Mouse (Mus musculus) midbrain, embryonic 15.5 days (tissue): ENCODE measurements around the gene Myo15b. TPM values are rescaled to one million over a fixed set of nuclear protein-coding genes. Genes with fewer than 3 reads are reported as not detected.

Experiments used
- ATAC-seq: fragments of 200-750 bp; cut with Nextera tagmentation; replicated peaks from 2 replicates; pipeline ENCODE4 v1.8.0; 2017; ENCODE audit warnings: moderate TSS enrichment
- H3K27ac ChIP-seq: fragments of 300-500 bp; sonication (generic); 2 replicates; pipeline ENCODE4 v1.5.1; 2015; ENCODE audit warnings: mild to moderate bottlenecking, inconsistent platforms
- H3K27me3 ChIP-seq: fragments of 300-500 bp; sonication (generic); replicated peaks from 2 replicates; pipeline ENCODE4 v1.6.1; 2015; ENCODE audit warnings: inconsistent platforms
- H3K36me3 ChIP-seq: fragments of 300-500 bp; sonication (generic); replicated peaks from 2 replicates; pipeline ENCODE4 v1.6.1; 2015; ENCODE audit warnings: inconsistent platforms
- H3K4me1 ChIP-seq: fragments of 300-500 bp; sonication (generic); 2 replicates; pipeline ENCODE4 v1.6.1; 2015; ENCODE audit warnings: inconsistent platforms
- H3K4me2 ChIP-seq: fragments of 300-500 bp; sonication (generic); 2 replicates; pipeline ENCODE4 v1.6.1; 2015; ENCODE audit warnings: inconsistent platforms, mild to moderate bottlenecking, moderate library complexity
- H3K4me3 ChIP-seq: fragments of 300-500 bp; sonication (generic); 2 replicates; pipeline ENCODE4 v1.5.1; 2015; ENCODE audit warnings: mild to moderate bottlenecking, inconsistent platforms
- H3K9ac ChIP-seq: fragments of 300-500 bp; sonication (generic); 2 replicates; pipeline ENCODE4 v1.6.1; 2015; ENCODE audit warnings: mild to moderate bottlenecking, inconsistent platforms
- H3K9me3 ChIP-seq: fragments of 300-500 bp; sonication (generic); 2 replicates; pipeline ENCODE4 v1.6.1; 2016; ENCODE audit warnings: inconsistent platforms
- WGBS: fragments of 180-500 bp; shearing (Covaris S2); methylation state at CpG from one replicate; pipeline ENCODE4 v1.1.7; 2015; ENCODE audit warnings: mixed read lengths; 5-methylcytosine and 5-hydroxymethylcytosine counted together
- polyA plus RNA-seq: library from polyadenylated mRNA; unstranded; fragments of >200 nt; fragmentation: Nextera tagmentation; extraction: Ambion mirVana; gene quantifications from 2 replicates; pipeline ENCODE4 v1.2.1, GENCODE M21; 2015

Myo15b gene
- polyA plus RNA-seq, 1 experiment from 2014 or later: 0.10 TPM

DNA sequence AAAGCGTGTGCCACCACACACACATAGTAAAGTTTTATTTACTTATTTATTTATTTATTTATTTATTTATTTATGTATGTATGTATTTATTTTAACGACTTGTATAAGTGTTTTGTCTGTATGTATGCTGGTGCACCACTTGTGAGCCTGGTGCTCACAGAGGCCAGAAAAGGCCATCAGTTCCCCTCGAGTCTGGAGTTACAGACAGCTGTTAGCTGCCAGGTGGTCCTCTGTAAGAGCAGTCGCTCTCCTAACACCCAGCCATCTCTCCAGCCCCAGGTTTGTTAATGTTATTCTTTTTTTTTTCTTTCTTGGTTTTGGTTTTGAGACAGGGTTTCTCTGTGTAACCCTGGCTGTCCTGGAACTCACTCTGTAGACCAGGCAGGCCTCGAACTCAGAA, 60.4 kb downstream of the Myo15b start:
- peaks cover 17% of the 10 kb centered on the region for H3K36me3 ChIP-seq
- no peak overlapping the region for H3K9ac ChIP-seq

DNA sequence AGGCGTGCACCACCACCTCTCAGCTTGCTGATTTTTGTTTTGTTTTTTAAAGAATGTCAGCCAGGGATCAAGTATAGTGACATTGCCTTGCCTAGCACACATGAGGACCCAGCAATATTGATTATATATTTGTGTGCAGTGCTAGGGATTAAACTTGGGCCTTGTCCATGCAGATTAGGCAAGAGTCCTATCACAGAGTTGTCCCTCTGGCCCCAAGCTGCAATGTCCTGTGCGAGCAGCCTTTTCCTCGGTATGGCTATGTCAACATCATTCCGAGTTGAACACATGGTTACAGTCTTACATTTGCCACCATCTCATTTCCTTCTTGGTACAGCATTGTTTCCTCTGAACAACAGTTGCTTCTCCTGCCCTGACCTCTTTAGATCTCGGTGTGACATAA, 60.9 kb downstream of the Myo15b start:
- no peak for ATAC-seq

More for the DNA sequence above, 60.4 kb downstream of the Myo15b start:
- H3K4me3 ChIP-seq: no peak overlapping the region
- no peaks in the 10 kb centered on the region for H3K9me3 ChIP-seq
- H3K4me2 ChIP-seq: no peak overlapping the region
- no peaks in the 10 kb centered on the region for H3K27me3 ChIP-seq
- no peaks in the 10 kb centered on the region for H3K4me1 ChIP-seq
- H3K27ac ChIP-seq: no peak overlapping the region
- WGBS: 91% methylated on average over 5 of the region's 5 CpGs
- ATAC-seq: no peak

DNA sequence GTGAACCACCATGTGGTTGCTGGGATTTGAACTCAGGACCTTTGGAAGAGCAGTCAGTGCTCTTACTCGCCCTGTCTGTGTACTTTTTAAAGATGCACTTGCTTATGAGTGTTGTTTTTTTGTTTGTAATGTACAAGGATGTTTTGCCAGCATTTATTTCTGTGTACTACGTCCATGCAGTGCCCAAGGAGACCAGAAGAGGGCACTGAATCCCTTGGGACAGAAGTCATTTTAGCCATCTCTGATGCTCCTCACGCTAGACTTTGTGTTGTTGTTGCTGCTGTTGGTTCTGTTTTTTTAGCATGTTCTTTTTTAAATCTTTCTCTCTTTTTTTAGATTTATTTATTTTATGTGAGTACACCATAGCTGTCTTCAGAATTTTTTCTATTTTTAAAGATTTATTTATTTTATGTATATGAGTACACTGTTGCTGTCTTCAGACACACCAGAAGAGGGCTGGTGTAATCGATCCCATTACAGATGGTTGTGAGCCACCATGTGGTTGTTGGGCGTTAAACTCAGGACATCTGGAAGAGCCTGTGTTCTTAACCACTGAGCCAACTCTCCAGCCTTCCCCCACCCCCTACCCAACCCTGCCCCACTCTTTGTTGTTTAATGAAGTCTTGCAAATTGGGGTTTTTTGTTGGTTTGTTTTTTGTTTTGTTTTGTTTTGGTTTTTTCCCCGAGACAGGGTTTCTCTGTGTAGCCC, 62.1 kb downstream of the Myo15b start:
- H3K27ac ChIP-seq: no peak overlapping the region
- H3K4me1 ChIP-seq: no peaks in the 10 kb centered on the region
- H3K27me3 ChIP-seq: no peaks in the 10 kb centered on the region
- WGBS: 41% methylated on average over 6 of the region's 6 CpGs
- H3K4me2 ChIP-seq: no peak overlapping the region
- no peak overlapping the region for H3K4me3 ChIP-seq
- H3K9me3 ChIP-seq: no peaks in the 10 kb centered on the region
- ATAC-seq: no peak
- peaks cover 20% of the 10 kb centered on the region for H3K36me3 ChIP-seq
- H3K9ac ChIP-seq: no peak overlapping the region

More for the DNA sequence above, 60.9 kb downstream of the Myo15b start:
- H3K36me3 ChIP-seq: peaks cover 20% of the 10 kb centered on the region
- 95% methylated on average over 5 of the region's 5 CpGs for WGBS
- no peaks in the 10 kb centered on the region for H3K27me3 ChIP-seq
- no peak overlapping the region for H3K4me3 ChIP-seq
- H3K9ac ChIP-seq: no peak overlapping the region
- H3K4me1 ChIP-seq: no peaks in the 10 kb centered on the region
- H3K27ac ChIP-seq: no peak overlapping the region
- no peaks in the 10 kb centered on the region for H3K9me3 ChIP-seq
- no peak overlapping the region for H3K4me2 ChIP-seq

DNA sequence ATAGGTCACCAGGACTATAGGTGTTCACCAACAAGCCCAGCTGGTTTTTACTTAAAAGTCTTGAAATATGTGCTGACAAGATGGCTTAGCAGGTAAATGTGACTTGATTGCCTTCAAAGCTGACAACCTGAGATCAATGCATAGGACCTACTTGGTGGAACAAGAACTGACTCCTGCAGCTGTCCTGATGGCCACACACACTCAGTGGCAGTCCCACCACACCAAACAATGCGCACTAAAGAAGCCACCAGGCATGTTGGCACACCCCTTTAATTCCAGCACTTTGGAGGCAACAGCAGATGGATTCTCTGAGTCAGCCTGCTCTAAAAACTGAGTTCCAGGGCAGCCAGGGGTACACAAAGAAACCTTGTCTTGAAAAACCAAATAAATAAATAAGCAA, 63.8 kb downstream of the Myo15b start:
- no peak for ATAC-seq
- Histone ChIP-seq H3K4me3 (no peak overlapping the region), H3K4me2 (no peak overlapping the region), H3K9ac (no peak overlapping the region), H3K9me3 (no peaks in the 10 kb centered on the region), H3K36me3 (peaks cover 13% of the 10 kb centered on the region; the same call in 1 of the 2 replicates), H3K4me1 (no peaks in the 10 kb centered on the region), H3K27me3 (no peaks in the 10 kb centered on the region), H3K27ac (no peak overlapping the region)
- 95% methylated on average over 1 of the region's 1 CpGs for WGBS

DNA sequence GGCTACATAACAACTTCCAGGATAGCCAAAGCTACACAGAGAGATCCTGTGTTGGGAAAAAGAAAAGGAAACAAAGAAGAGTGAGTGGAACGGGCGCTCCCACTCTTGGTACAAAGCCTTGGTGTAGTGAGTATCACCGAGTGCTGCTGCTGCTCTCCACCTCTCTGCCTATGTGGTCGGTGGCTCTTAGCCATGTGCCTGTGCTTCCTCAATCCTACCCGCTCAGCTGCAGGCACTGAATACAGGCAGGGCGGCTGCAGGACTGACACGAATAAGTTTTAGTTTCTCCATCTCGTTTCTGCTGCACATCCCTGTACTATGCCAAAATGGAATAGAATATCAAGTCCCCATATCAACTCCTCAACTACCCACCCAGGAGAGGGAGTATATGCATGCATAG, 70.8 kb downstream of the Myo15b start:
- Histone ChIP-seq H3K4me2 (no peak overlapping the region), H3K36me3 (peaks cover 10% of the 10 kb centered on the region; the same call in 1 of the 2 replicates), H3K27me3 (no peaks in the 10 kb centered on the region), H3K4me1 (peaks cover 18% of the 10 kb centered on the region), H3K9me3 (no peaks in the 10 kb centered on the region), H3K27ac (no peak overlapping the region), H3K4me3 (no peak overlapping the region), H3K9ac (no peak overlapping the region)
- no peak for ATAC-seq
- WGBS: 94% methylated on average over 8 of the region's 8 CpGs

DNA sequence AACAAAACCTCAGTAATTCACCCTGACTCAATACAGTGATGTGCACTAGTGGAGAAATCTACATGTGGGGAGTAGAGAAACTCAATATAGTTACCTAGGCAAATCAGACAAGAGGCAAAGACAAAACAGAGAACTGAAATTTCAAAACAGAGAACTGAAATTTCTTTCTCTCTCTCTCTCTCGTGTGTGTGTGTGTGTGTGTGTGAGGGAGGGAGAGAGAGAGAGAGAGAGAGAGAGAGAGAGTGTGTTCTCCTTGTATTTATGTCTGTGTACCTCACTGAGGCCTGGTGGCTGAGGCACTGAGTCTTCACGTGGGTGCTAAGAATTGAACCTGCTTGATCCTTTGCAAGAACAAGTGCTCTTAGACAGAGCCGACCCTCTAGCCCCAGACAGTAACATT, 71.6 kb downstream of the Myo15b start:
- H3K4me2 ChIP-seq: no peak overlapping the region
- H3K4me1 ChIP-seq: peaks cover 26% of the 10 kb centered on the region
- ATAC-seq: no peak
- 85% methylated on average over 3 of the region's 3 CpGs for WGBS
- no peak overlapping the region for H3K27ac ChIP-seq
- no peaks in the 10 kb centered on the region for H3K27me3 ChIP-seq
- peaks cover 10% of the 10 kb centered on the region; the same call in 1 of the 2 replicates for H3K36me3 ChIP-seq
- no peak overlapping the region for H3K4me3 ChIP-seq
- H3K9me3 ChIP-seq: no peaks in the 10 kb centered on the region
- H3K9ac ChIP-seq: no peak overlapping the region

DNA sequence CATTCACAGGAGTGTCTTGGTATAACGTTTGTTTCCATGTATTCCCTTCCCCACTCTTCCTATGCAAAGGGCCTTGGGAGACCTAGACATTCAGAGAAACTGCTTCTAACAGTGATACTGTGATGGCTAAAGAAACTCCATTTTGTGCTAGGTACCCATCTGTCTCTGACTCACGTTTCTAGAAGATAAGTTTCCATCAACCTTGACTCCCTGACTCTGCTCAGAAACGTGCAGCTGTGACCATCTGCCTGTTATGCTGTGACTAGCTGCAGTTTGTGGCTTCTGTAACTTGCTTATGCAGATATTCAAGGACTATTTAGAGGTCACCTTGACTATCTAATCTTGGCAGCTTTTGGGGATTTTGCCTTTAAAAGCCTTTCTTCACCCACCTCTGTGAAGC, 73.0 kb downstream of the Myo15b start:
- Histone ChIP-seq H3K27ac (no peak overlapping the region), H3K36me3 (peaks cover 15% of the 10 kb centered on the region), H3K4me2 (no peak overlapping the region), H3K9me3 (no peaks in the 10 kb centered on the region), H3K4me1 (peaks cover 31% of the 10 kb centered on the region), H3K4me3 (no peak overlapping the region), H3K9ac (no peak overlapping the region), H3K27me3 (no peaks in the 10 kb centered on the region)
- WGBS: 77% methylated on average over 3 of the region's 3 CpGs
- no peak for ATAC-seq

DNA sequence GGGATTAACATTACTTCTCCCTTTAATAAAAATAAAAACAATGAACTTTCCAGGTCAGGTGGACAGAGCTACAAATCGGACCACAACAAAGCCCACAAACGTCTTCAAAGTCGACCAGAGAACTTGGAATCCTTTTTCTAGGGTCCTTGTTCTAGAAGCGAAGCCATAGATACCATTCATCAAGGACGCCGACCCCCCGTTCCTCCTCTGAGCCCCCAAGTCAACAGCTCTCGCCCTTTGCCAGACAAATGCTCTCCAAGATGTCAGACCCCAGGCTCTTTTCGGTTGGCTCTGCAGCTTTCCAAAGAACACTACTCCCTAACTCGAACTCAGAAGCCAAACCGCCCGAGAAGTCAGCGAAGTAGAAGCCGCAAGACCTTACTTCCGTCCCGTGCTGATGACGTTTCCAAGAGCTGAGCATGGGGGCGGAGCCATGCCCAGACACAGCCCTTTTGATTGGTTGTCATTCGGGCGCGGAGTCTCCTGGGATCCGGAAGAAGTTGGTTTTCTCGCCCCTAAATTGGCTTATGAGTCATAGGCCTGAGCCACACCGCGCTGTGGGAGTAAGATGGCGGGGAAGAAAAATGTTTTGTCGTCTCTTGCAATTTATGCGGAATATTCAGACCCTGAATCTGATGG, 75.0 kb downstream of the Myo15b start, which contains the start of the genes Sap30bp and Recql5:
TSS of gene Sap30bp (plus strand) at position 175 of the 639 bp plus-strand sequence.
TSS of gene Recql5 (minus strand) at position 370 of the 639 bp plus-strand sequence.
- Histone ChIP-seq H3K9me3 (no peaks in the 10 kb centered on the region), H3K27ac (peak within 1 kb of the TSS; percentile 75), H3K9ac (peak within 1 kb of the TSS; percentile 81), H3K4me1 (peaks cover 31% of the 10 kb centered on the region), H3K4me3 (peak within 1 kb of the TSS; percentile 86), H3K27me3 (no peaks in the 10 kb centered on the region), H3K4me2 (peak within 1 kb of the TSS; percentile 85), H3K36me3 (peaks cover 21% of the 10 kb centered on the region)
- WGBS: under 1% methylated on average over 28 of the region's 28 CpGs
- peak; percentile 99 for ATAC-seq

DNA sequence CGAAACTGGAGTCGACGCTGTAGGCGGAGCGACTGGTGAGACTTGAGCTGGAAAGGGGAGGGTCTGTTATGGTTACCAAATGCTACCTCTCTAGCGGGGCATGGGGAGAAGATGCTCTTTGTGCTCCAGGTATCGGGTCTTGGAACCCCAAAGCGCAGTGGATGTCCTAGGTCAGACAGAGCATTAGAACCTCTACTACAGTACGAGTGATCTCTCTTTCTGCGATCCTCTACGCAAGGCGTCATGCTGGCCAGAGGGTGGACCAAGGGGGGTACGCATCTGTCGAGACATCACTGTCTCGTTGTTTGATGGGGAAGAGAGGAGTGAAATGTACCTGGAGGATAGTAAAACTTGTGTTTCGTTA, 75.5 kb downstream of the Myo15b start:
- H3K4me2 ChIP-seq: peak overlapping the region; percentile 85
- peak overlapping the region; percentile 86 for H3K4me3 ChIP-seq
- H3K9ac ChIP-seq: peak overlapping the region; percentile 81
- peaks cover 20% of the 10 kb centered on the region for H3K36me3 ChIP-seq
- peak; percentile 63 for ATAC-seq
- H3K27ac ChIP-seq: peak overlapping the region; percentile 75
- WGBS: under 1% methylated on average over 16 of the region's 16 CpGs
- no peaks in the 10 kb centered on the region for H3K9me3 ChIP-seq
- no peaks in the 10 kb centered on the region for H3K27me3 ChIP-seq
- H3K4me1 ChIP-seq: peaks cover 31% of the 10 kb centered on the region

DNA sequence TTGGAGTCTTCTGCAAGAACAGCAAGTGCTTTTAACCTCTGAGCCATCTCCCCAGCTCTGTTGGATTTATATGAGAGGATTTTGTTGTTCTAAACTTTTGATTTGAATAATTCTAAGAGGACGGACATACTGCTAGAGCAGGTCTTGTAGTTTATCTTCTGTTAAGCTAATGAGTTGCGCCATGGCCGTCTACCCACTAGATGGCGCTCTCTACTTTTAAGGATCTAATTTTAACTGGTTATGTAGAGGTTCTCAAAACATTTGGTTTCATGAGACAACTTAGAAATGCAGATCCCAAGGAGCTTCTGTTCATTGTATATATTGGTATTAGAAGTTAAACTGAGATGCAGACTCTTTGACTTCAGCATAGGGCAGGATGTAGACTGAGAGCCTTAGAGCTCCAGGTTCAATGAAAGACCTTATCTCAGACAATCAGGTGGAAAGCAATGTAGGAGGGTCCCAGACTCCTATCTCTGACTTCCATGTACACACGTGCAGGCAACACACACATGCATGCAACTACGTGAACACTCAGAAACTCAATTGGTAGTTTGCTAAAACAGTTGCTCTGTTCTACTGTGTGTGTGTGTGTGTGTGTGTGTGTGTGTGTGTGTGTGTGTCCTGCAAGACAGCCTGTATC, 81.6 kb downstream of the Myo15b start:
- ATAC-seq: no peak

DNA sequence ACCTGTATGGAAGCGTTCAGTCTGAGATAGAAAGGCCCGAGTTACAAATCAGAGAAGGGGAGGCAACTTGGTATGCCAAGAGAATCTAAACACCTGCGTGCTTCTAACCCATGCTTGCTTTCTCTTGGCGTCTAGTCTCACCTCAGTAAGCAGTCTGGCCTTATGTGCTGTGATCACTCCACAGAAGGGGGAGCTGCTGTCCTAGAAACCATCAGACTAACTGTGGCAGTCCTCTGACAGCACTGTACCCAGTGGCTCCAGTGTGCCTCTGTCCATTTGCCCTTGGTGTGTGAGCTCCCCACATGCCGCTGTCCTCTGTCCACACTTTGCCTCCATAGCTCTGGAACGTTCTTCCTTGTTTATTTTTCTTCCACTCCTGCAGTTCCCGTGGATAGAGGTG, 83.8 kb downstream of the Myo15b start:
- Histone ChIP-seq H3K27ac (no peak overlapping the region), H3K4me1 (no peaks in the 10 kb centered on the region), H3K9ac (no peak overlapping the region), H3K4me3 (no peak overlapping the region), H3K36me3 (peaks cover 20% of the 10 kb centered on the region), H3K9me3 (no peaks in the 10 kb centered on the region), H3K27me3 (no peaks in the 10 kb centered on the region), H3K4me2 (no peak overlapping the region)
- WGBS: 87% methylated on average over 7 of the region's 7 CpGs
- ATAC-seq: no peak

More for the DNA sequence above, 81.6 kb downstream of the Myo15b start:
- Histone ChIP-seq H3K27me3 (no peaks in the 10 kb centered on the region), H3K9me3 (no peaks in the 10 kb centered on the region), H3K4me1 (peaks cover 6% of the 10 kb centered on the region), H3K27ac (no peak overlapping the region), H3K9ac (no peak overlapping the region), H3K4me3 (no peak overlapping the region), H3K4me2 (no peak overlapping the region), H3K36me3 (peaks cover 26% of the 10 kb centered on the region)
- 41% methylated on average over 6 of the region's 6 CpGs for WGBS
